Mouse (Mus musculus): Measurements from ENCODE around the gene Ep300. TPM values are rescaled to one million over a fixed set of nuclear protein-coding genes. Genes with fewer than 3 reads are reported as not detected.
A peak's percentile ranks its signal among the peaks of the same experiment; 100 is the strongest.
"Not testable (repeated sequence)": the region's sequence is repeated elsewhere in the genome, so short reads cannot be mapped to it uniquely, and the experiment has no call there.

Gene Ep300
- polyA plus RNA-seq, 1 experiment, result 17.0 TPM

DNA sequence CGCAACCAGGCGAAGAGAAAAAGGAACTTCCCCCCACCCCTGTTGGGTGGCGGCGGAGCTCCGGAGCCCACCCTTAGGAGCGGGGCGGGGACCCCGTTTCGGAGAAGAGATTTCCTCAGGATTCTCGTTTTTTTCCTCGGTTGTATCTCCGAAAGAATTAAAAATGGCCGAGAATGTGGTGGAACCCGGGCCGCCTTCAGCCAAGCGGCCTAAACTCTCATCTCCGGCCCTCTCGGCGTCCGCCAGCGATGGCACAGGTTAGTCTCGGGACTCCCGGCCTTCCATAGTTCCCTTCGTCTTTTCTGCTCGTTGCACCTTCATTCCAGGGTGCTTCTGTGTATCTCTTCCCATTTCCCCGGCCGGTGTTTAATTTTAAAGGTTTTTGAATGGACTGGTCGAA lies 1.3 kb downstream of the Ep300 start:
- no peak for DNase-seq (ENCODE audit: low read depth, low spot score)
- WGBS, result under 1% methylated on average over 28 of the region's 28 CpGs

DNA sequence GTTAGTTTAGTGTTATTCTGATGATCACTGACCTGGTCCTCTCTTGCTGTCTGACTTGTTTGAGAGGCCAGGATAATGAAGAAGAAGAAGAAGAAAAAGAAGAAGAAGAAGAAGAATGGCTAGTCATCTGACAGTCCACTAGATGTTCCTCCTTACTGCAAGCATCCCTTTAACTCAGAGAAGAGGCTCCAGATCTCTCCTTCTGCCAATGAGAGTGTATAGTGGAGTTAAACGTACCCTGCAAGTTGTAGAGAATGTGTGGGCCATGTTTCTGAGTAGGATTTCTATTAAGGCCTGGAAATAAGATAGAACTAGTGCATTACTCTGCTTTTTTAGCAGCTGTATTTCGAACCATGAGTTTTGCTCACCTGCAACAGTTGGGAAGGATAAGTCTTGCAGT lies 2.5 kb downstream of the Ep300 start:
- 25% methylated on average over 2 of the region's 2 CpGs for WGBS
- no peak for DNase-seq (ENCODE audit: low read depth, low spot score)

DNA sequence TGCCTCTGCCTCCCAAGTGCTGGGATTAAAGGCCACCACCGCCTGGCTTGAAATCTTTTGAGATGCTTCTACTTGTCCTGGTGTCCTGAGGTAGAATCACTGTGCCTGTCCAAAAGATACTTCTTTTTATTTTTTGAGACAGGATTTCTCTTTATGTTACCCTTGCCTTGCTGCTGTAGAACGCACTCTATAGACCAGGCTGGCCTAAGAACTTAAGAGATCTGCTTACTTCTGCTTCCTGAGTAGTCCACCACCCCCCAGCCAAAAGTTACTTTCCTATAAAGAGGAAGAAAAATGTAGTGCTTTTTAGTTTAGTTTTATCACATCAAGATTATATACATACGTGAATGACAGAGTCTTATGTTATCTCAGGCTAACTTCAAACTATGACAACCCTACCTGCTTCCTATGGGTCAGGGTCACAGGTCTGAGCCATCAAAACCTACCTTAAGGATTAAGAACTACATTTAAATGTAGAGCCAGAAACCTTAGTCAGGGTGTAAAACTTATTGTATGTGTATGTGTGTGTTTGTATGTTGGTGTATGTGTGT lies 9.1 kb downstream of the Ep300 start:
- DNase-seq (ENCODE audit: low read depth, low spot score), result no peak
- WGBS, result 89% methylated on average over 3 of the region's 3 CpGs

DNA sequence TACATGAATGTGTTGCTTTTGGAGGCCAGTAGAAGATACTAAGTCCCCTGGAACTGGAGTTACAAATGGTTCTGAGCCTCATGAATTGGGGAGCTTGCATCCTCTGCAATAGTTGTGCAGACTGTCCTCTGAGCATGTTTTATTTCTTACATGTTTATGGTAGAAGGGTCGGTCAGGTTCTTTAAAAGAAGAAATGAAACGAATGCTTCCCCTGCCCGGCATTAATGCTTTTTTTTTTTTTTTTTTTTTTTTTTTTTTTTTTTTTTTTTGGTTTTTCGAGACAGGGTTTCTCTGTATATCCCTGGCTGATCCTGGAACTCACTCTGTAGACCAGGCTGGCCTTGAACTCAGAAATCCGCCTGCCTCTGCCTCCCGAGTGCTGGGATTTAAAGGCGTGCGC lies 13.6 kb downstream of the Ep300 start:
- DNase-seq (ENCODE audit: low read depth, low spot score), result not testable (repeated sequence)
- 80% methylated on average over 8 of the region's 8 CpGs for WGBS

DNA sequence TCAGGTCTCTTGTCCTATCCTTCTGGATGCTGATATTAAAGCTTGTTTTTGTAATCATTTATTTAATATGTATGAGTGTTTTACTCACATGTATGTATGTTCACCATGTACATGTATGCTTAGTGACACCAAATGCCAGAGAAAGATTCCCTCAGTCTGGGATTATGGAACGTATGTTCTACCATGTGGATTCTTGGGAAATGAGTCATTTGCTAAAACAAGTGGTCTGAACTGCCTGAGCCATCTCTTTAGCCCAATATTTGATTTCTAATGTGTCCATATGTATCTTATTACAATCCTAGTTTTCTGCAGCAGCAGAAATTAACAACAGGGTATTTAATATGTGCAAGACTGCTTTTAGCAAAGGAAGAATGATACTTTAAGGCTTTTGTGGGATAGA lies 20.1 kb downstream of the Ep300 start:
- WGBS, result 48% methylated on average over 1 of the region's 1 CpGs
- DNase-seq (ENCODE audit: low read depth, low spot score), result no peak

DNA sequence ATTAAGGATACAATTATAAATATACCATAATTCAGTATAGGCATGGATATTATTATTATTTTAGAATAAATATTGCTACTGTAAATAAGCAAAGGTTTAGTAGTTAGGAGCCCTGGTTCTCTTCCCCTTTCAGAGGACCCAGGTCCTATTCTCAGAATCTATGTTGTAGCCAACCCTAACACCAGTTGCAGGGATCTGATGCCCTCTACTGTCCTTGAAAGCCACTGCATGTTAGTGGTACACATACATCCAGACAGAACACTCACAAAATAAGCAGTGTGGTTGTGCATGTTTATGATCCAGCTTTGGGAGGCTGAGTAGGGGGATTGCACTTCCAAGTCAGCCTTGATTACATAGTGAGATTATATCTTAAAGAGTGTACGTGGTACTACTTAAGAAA lies 21.5 kb downstream of the Ep300 start:
- 79% methylated on average over 1 of the region's 1 CpGs for WGBS
- no peak for DNase-seq (ENCODE audit: low read depth, low spot score)

DNA sequence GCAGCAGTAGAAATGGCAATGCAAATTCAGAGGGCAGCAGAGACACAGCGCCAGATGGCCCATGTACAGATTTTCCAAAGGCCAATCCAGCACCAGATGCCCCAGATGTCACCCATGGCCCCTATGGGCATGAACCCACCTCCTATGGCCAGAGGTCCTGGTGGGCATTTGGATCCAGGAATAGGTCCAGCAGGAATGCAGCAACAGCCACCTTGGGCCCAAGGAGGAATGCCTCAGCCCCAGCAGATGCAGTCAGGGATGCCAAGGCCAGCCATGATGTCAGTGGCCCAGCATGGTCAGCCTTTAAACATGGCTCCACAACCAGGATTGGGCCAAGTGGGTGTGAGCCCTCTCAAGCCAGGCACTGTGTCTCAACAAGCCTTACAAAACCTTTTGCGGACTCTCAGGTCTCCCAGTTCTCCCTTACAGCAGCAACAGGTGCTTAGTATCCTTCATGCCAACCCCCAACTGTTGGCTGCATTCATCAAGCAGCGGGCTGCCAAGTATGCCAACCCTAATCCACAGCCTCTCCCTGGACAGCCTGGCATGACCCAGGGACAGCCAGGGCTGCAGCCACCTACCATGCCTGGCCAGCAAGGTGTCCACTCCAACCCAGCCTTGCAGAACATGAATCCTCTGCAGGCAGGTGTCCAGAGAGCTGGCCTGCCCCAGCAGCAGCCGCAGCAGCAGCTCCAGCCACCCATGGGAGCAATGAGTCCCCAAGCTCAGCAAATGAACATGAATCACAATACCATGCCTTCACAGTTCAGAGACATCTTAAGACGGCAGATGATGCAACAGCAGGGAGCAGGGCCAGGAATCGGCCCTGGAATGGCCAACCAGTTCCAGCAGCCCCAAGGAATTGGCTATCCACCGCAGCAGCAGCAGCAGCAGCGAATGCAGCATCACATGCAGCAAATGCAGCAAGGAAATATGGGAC lies 64.6 kb downstream of the Ep300 start:
- WGBS, result 89% methylated on average over 8 of the region's 8 CpGs
- no peak for DNase-seq (ENCODE audit: low read depth, low spot score)

DNA sequence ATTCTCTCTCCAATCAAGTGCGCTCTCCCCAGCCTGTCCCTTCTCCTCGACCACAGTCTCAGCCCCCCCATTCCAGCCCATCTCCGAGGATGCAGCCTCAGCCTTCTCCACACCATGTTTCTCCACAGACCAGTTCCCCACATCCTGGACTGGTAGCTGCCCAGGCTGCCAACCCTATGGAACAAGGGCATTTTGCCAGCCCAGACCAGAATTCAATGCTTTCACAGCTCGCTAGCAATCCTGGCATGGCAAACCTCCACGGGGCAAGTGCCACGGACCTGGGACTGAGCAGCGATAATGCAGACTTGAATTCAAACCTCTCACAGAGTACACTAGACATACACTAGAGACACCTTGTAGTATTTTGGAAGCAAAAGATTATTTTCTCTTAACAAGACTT lies 65.5 kb downstream of the Ep300 start:
- 80% methylated on average over 7 of the region's 7 CpGs for WGBS
- DNase-seq (ENCODE audit: low read depth, low spot score), result no peak

DNA sequence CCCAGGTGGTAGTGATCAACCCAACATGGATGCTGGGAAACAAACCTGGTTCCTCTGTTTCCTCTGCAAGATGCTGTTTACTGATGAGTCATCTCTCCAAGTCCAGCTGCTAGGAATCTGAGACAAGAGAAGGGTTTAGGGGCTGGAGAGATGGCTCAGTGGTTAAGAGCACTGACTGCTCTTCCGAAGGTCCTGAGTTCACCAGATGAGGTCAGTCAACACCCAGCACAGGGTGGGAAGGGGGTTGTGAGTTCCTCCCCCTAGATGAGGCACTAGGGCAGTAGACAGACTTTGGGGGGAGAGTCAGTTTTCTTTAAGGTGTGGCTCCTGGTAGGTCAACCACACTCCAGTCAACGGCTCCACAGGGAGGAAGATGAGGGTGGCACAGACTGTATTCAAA lies 76.5 kb downstream of the Ep300 start:
- 81% methylated on average over 2 of the region's 2 CpGs for WGBS
- no peak for DNase-seq (ENCODE audit: low read depth, low spot score)

DNA sequence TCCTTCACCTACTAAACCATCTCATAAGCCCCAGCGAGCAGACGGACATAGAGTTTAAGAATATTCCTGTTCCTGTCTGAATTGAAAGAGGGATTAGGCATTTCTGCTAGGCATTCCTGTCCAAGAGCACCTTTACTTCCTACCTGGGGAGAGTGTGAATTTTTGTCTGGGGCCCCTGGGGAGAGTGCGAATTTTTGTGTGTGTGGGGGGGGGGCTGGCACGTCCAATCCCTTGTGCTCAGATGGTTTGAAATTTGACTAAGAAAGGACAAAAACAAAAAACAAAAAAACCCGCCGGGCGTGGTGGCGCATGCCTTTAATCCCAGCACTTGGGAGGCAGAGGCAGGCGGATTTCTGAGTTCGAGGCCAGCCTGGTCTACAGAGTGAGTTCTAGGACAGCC lies 78.1 kb downstream of the Ep300 start:
- no peak for DNase-seq (ENCODE audit: low read depth, low spot score)
- WGBS, result 53% methylated on average over 10 of the region's 10 CpGs

DNA sequence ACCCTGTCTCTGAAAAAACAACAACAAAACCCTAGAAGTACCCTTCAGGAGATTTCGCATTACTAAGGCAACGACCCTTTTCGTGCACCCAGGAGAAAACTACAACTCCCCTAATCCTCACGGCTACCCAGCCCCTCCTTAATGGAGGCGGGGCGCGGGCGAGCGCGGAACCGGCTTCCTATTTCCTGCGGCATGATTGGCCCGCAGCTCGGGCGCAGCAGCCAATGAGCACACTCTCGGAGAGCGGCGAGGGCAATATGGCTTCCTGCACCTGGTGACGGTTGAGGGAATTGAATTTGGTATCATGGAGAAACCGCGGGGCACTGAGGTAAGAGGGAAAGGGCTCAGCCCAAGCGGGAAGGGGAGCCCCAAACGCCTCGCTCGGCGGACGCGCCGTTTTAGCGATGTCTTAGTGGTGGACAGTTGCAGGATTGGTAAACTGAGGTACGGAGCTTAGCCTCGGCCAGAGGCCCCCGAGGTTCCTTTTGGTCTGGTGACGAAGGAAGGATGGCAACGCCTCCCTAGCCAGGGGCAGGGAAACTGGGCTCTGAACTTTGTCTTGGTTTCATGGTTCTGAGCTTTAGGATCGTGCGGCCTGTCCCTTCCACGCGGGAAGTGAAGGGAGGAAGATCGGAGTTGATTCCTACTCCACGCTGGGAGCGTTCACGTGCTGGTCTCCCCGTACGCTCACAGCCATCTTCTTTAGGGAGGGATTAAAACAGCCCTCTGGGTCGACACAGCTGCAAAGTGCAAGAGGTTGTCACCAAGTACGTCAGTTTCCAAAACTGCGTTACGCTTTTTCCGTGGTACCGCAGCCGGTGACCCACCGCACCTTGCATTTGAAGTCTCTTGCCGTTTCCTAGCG lies 78.8 kb downstream of the Ep300 start, which contains the start of gene L3mbtl2:
L3mbtl2 (plus strand) TSS at position 193 of the 865 bp plus-strand sequence.
- WGBS, result under 1% methylated on average over 55 of the region's 55 CpGs
- DNase-seq (ENCODE audit: low read depth, low spot score), result peak; percentile 67

DNA sequence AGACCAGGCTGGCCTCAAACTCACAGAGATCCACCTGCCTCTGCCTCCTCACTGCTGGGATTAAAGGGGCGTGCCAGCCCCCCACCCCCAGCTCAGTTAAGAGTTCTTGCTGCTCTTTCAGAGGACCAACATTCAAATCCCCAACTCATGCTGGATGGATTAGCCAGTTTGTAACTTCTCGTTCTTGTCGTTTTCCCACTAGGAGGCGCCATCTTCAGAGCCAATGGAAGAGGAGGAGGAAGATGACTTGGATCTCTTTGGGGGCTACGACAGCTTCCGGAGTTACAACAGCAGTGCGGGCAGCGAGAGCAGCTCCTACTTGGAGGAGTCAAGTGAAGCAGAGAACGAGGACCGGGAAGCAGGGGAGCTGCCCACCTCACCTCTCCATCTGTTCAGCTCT lies 81.8 kb downstream of the Ep300 start:
- 91% methylated on average over 10 of the region's 10 CpGs for WGBS
- DNase-seq (ENCODE audit: low read depth, low spot score), result no peak

DNA sequence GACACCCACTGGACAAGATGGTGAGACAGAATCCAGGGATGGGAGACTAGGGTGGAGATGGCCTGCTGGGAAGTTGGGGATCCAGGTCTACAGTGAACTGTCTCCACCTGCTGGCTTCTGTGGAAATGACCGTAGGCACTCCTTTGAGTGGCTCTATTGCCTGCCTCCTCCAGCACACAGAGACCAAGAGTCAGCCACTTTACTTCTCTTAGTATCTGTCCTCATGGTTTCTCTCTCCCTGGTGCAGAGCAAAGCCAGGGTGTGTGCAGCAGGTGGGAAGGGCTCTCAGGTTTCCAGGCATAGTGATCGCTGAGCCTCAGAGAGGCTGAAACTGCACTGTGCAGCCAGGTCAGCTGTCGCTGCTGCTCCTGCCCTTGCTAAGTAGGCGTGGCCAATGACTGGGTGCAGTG lies 85.1 kb downstream of the Ep300 start:
- 78% methylated on average over 4 of the region's 4 CpGs for WGBS
- no peak for DNase-seq (ENCODE audit: low read depth, low spot score)

DNA sequence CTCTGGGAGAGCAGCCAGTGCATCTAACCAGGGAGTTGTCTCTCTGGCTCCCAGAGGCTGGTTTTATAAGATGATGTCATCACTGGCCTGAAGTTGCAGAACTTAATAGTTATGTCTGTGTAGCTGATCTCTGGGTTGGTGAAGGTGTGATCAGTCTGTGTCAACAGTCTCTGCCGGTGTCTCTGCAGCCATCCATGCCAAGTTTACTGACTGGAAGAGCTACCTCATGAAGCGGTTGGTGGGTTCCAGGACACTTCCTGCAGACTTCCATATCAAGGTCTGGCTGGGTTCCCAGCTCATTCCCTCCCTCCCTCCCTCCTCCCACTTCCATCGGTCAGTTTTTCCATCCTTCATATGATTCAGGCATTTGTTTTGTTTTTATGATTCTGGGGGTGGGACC lies 91.5 kb downstream of the Ep300 start:
- DNase-seq (ENCODE audit: low read depth, low spot score), result no peak
- 14% methylated on average over 3 of the region's 3 CpGs for WGBS

DNA sequence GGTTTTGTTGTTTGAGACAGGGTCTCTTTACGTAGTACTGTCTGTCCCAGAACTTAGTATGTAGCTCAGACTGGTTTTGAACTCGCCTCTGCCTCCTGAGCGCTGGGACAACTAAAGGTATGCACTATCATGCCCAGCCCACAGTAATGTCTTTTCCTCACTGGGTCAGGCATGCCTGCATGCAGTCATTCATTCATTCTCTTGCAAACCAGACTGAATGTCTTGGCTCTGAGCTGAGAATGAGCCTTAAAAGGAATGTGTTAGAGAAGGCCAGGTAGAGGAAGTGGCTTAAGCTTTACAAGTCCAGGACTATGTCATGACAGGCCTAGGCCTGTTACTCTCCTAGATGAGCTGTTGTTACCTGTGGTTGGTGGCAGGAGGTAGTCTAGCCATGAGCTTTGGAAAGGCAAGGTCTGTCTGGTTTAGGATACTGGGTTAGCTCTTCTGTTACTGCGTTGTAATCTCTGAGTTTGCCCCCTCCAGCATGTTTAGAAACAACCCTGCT lies 95.2 kb downstream of the Ep300 start:
- DNase-seq (ENCODE audit: low read depth, low spot score), result no peak

DNA sequence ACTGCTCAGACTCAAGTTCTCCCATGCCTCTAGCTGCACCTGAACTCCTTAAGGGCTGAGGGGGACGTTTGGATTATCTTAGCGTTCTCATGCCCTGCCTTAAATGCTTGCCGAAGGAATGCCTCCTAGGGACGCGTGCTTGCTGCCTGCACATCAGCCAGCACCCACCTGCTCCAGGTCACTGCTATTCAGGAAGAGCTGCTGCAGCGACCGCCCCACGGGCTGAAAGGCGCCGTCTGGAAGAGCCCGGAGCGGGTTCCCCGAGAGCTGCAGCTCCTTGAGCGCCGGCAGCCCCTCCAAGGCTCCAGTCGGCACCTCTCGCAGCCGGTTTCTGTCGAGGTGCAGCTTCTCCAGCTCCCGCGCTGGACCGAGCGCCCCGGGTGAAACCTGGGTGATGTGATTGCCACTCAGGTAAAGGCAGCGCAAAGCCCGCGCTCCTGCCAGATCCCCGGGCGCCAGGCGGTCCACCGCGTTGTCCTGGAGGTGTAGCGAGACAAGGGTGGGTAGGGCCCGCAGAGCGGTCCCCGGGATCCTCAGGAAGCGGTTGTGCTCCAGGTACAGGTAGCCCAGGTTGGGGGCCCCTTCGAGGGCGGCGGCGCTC lies 108.3 kb downstream of the Ep300 start:
- 5% methylated on average over 41 of the region's 41 CpGs for WGBS
- no peak for DNase-seq (ENCODE audit: low read depth, low spot score)

More for the DNA sequence above, 95.2 kb downstream of the Ep300 start:
- WGBS, result 97% methylated on average over 4 of the region's 4 CpGs

DNA sequence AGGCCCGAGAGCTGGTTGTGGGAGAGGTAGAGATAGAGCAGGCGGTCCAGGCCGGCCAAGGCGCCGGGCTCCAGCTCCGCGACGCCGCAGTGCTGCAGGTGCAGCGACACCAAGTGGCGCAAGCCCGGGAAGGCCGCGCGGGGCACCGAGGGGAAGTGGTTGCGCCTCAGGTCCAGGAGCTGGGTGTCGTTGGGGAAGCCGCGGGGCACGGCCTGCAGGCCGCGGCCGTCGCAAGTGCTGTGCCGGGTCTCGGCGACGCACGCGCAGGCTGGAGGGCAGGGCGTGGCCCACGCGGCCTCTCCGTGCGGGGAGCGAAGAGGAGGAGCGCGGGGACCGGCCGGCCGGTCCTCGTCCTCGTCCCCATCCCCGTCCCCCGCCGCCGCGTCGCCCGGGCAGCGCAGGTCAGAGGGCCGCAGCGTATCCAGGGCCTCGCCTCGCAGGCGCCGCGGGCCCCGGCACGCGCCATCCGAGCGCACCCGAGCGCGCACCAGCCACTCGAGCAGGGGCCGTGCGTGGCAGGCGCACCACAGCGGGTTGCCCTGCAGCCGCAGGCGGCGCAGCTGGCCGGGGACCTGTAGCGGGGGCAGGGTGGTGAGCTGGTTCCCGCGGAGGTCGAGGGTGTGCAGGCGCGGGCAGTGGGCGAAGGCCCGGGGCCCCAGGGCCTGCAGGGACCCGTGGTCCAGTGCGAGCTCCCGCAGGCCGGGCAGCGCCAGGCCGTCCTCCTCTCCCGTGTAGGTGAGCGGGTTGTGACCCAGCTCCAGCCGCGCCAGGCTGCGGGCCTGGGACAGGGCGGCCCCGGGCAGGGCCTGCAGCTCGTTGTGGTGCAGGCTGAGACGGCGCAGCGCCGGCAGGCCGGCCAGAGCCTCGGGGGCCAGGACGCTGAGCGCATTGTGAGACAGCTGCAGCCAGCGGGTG lies 109.1 kb downstream of the Ep300 start:
- WGBS, result 2% methylated on average over 105 of the region's 107 CpGs
- DNase-seq (ENCODE audit: low read depth, low spot score), result peak; percentile 44

DNA sequence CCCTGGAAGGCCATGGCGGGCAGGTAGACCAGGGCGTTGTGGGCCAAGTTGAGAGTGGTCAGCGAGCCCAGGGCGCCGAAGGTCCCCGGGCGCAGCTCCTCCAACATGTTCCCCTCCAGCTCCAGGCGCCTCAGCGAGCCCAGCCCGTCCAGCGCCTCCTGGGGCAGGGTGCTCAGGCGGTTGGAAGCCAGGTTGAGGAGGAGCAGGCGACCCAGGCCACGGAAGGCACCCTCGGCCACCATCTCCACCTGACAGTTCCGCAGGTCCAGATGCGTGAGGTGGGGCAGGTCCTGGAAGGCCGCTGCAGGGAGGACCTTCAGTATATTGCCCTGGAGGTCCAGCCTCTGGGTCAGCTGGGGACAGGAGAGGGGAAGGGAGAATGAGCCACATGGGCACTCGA lies 109.7 kb downstream of the Ep300 start:
- WGBS, result 57% methylated on average over 19 of the region's 19 CpGs
- no peak for DNase-seq (ENCODE audit: low read depth, low spot score)

DNA sequence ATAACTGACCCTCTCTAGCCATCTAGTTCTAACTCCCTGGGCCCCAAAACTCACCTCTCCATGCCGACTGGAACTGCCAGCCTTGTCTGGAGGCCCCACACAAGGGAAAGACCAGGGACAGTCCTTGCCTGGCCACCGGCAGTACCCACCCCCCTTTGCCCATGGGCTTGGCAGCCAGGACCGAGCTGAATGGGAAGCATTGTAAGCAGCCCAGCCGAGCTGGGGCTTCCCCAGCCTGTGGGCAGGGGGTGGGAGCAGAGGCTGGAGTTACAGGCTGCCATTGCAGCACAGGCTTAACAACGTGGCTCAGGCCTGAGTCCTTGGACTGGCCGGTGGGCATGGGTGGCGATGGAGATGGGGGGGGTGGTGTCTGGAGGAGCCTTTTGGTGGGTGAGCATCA lies 112.0 kb downstream of the Ep300 start, which contains the start of gene Chadl:
Chadl (minus strand) TSS at position 113 of the 400 bp plus-strand sequence.
- WGBS, result 76% methylated on average over 7 of the region's 7 CpGs
- no peak for DNase-seq (ENCODE audit: low read depth, low spot score)
